Mouse (Mus musculus) heart, adult 2 months (tissue): ENCODE measurements at regions not wholly inside any gene's neighbourhood (a gene's known extent, or its start where the extent isn't known, plus 50 kb on each side); places are given as distances from the start of the nearest gene placed in this dataset.

Source experiments
- DNase-seq, 2 experiments: peaks; one replicate each; pipeline ENCODE4 v3.0.0; 2021
- H3K27ac ChIP-seq: fragments of 200-600 bp; 2 replicates; pipeline ENCODE4 v1.8.1; 2022
- H3K27me3 ChIP-seq: fragments of 200-500 bp; 2 replicates; pipeline ENCODE4 v1.6.1; 2012; ENCODE audit warnings: mild to moderate bottlenecking, low read length, inconsistent platforms, mixed read lengths; ENCODE audit not compliant: control insufficient read depth, insufficient read depth
- H3K36me3 ChIP-seq: fragments of 200-500 bp; 2 replicates; pipeline ENCODE4 v1.6.1; 2012; ENCODE audit warnings: low read length, inconsistent platforms; ENCODE audit not compliant: control insufficient read depth, insufficient read depth
- H3K4me1 ChIP-seq: fragments of 200-500 bp; 2 replicates; pipeline ENCODE4 v1.6.1; 2011; ENCODE audit warnings: low read length; ENCODE audit not compliant: control insufficient read depth, insufficient read depth
- H3K4me3 ChIP-seq: fragments of 200-600 bp; 2 replicates; pipeline ENCODE4 v1.8.1; 2022
- H3K79me2 ChIP-seq: fragments of 200-500 bp; replicated peaks from 2 replicates; pipeline ENCODE4 v1.6.1; 2012; ENCODE audit warnings: mild to moderate bottlenecking, inconsistent platforms, low read length, moderate library complexity, mixed read lengths; ENCODE audit not compliant: control insufficient read depth, insufficient read depth
- H3K9ac ChIP-seq: fragments of 200-500 bp; 2 replicates; pipeline ENCODE4 v1.6.1; 2012; ENCODE audit warnings: low read depth, mild to moderate bottlenecking, control low read depth, inconsistent platforms, low read length, mixed read lengths
- CTCF ChIP-seq: fragments of 200-600 bp; IDR thresholded peaks from 2 replicates; pipeline ENCODE4 v1.8.1; 2022; ENCODE audit warnings: antibody characterized with exemption, mild to moderate bottlenecking, moderate library complexity
- EP300 ChIP-seq: fragments of 200-500 bp; IDR thresholded peaks from 2 replicates; pipeline ENCODE4 v1.6.1; 2011; ENCODE audit warnings: low read depth, low read length, control low read depth; ENCODE audit not compliant: insufficient read depth
- POLR2A ChIP-seq: fragments of 200-500 bp; IDR thresholded peaks from 2 replicates; pipeline ENCODE4 v1.6.1; 2011; ENCODE audit warnings: mild to moderate bottlenecking, low read depth, low read length, control low read depth; ENCODE audit not compliant: insufficient read depth
- WGBS: fragments of 180-500 bp; shearing (Covaris S2); methylation state at CpG from one replicate; pipeline ENCODE4 v1.1.7; 2018; 5-methylcytosine and 5-hydroxymethylcytosine counted together
- intact Hi-C: fragments of 180-260 bp; cut with DNase I; formaldehyde crosslinking; loops from one replicate; pipeline ENCODE4 v1.15.1; 2025

- WGBS: 53% methylated on average over 2 of the region's 2 CpGs
- intact Hi-C loops: no loop called here
- TF ChIP-seq POLR2A (no peak), CTCF (peak; percentile 34; the same call in 1 of the 2 replicates), EP300 (no peak)
Measured at GRCm38 (mm10) chr4:131366006-131366405, 421.8 kb downstream of the Matn1 start.

DNA sequence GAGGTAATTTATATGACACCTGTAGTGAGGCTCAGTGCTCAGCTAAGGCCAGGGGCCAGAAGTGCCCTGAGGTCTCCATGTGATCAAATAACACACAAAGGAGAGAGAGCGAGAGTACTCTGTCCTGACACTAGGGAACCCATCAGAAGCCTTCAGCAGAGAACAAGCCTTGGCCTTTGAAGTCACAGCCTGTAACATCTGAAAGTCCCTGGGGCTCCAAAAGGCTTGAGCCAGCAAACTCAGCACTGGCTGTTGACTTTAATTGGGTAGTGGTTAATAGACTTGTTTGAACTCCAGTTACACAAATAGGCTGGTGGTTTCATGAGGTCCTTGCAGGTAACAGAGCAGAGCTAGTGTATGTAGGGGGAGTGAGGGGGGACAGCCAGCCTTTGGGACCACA is 422.5 kb downstream of the Matn1 start:
- no peaks in the 10 kb centered on the region for H3K36me3 ChIP-seq
- H3K9ac ChIP-seq: no peak overlapping the region
- no peaks in the 10 kb centered on the region; the same call in 1 of the 2 replicates for H3K4me1 ChIP-seq
- H3K27me3 ChIP-seq: no peaks in the 10 kb centered on the region
- no peaks in the 10 kb centered on the region for H3K79me2 ChIP-seq
- 93% methylated on average over 1 of the region's 1 CpGs for WGBS
- H3K4me3 ChIP-seq: no peak overlapping the region
- H3K27ac ChIP-seq: no peak overlapping the region
- no peak for DNase-seq
- TF ChIP-seq POLR2A: no peak
- TF ChIP-seq EP300: no peak
- TF ChIP-seq CTCF: no peak
- intact Hi-C loops: no loop called here

More at GRCm38 (mm10) chr4:131366006-131366405, 421.8 kb downstream of the Matn1 start:
- Histone ChIP-seq H3K4me1 (no peaks in the 10 kb centered on the region; the same call in 1 of the 2 replicates), H3K4me3 (no peak overlapping the region), H3K27me3 (no peaks in the 10 kb centered on the region), H3K36me3 (no peaks in the 10 kb centered on the region), H3K79me2 (no peaks in the 10 kb centered on the region), H3K27ac (no peak overlapping the region), H3K9ac (no peak overlapping the region)
- no peak for DNase-seq

DNA sequence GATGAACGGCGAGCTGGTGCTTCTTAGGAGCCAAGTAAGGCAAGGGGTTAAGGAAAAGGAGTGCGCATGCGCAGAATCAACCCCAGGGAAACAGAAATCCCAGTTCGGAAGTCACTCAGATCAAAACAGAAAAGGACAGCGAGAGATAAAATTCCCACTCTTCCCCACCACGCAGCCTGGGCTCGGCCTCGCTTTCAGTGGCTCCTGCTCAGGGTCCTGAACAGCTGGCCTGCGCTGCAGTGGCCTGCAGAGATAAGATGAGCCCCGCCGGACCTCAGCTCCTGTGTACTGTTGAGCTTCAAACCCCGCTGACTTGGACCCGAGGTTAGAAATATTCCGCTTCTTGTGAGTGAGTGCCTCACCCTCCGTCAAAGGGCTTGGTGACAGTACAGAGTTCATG is 428.3 kb downstream of the Matn1 start:
- no peaks in the 10 kb centered on the region for H3K79me2 ChIP-seq
- no peaks in the 10 kb centered on the region for H3K36me3 ChIP-seq
- 33% methylated on average over 16 of the region's 16 CpGs for WGBS
- no peak overlapping the region for H3K27ac ChIP-seq
- TF ChIP-seq EP300: no peak
- no peak for TF ChIP-seq POLR2A
- TF ChIP-seq CTCF: no peak
- H3K27me3 ChIP-seq: no peaks in the 10 kb centered on the region; the same call in 1 of the 2 replicates
- no peak overlapping the region for H3K4me3 ChIP-seq
- no peaks in the 10 kb centered on the region for H3K4me1 ChIP-seq
- intact Hi-C loops: no loop called here
- peak; percentile 9 to 26 for DNase-seq
- H3K9ac ChIP-seq: no peak overlapping the region

- no peak overlapping the region for H3K27ac ChIP-seq
- intact Hi-C loops: no loop called here
- no peak overlapping the region for H3K9ac ChIP-seq
- WGBS: 33% methylated on average over 3 of the region's 3 CpGs
- DNase-seq: no peak
- H3K4me1 ChIP-seq: no peaks in the 10 kb centered on the region
- H3K79me2 ChIP-seq: no peaks in the 10 kb centered on the region
- H3K4me3 ChIP-seq: no peak overlapping the region
- no peaks in the 10 kb centered on the region; the same call in 1 of the 2 replicates for H3K27me3 ChIP-seq
- TF ChIP-seq CTCF: no peak
- TF ChIP-seq EP300: no peak
- TF ChIP-seq POLR2A: no peak
- H3K36me3 ChIP-seq: no peaks in the 10 kb centered on the region
Measured at GRCm38 (mm10) chr4:131373172-131373571, 429.0 kb downstream of the Matn1 start.

GRCm38 (mm10) chr4:131374527-131375290 is 430.5 kb downstream of the Matn1 start:
- Histone ChIP-seq H3K79me2 (no peaks in the 10 kb centered on the region), H3K4me1 (no peaks in the 10 kb centered on the region), H3K27me3 (no peaks in the 10 kb centered on the region; the same call in 1 of the 2 replicates), H3K36me3 (no peaks in the 10 kb centered on the region), H3K27ac (no peak overlapping the region), H3K4me3 (no peak overlapping the region), H3K9ac (no peak overlapping the region)
- TF ChIP-seq POLR2A: no peak
- peak; percentile 63 for TF ChIP-seq CTCF
- 82% methylated on average over 6 of the region's 6 CpGs for WGBS
- intact Hi-C loops: no loop called here
- no peak for DNase-seq

DNA sequence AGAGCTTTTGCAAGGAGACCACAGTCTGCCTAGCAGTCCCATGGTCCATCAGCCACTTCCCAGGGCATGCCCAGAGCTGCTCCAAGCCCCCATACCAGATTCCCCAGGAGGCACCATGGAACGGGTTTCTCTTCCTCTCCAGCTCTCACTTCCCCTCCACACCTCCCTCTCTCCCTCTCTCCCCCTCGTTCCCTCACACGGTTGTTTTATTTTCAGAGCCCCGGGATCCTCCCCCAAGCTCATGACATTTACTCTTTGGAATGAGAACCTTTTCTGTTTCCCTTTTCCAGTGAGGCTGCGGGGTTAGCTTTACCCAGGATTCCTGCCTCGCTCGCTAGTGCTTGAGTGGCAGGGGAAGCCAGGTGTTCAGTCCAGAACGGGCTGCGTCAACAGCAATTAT is 436.9 kb downstream of the Matn1 start:
- Histone ChIP-seq H3K27me3 (no peaks in the 10 kb centered on the region), H3K36me3 (no peaks in the 10 kb centered on the region), H3K79me2 (no peaks in the 10 kb centered on the region), H3K4me3 (no peak overlapping the region), H3K27ac (no peak overlapping the region), H3K9ac (no peak overlapping the region), H3K4me1 (no peaks in the 10 kb centered on the region)
- 23% methylated on average over 9 of the region's 9 CpGs for WGBS
- intact Hi-C loops: no loop called here
- DNase-seq: no peak
- TF ChIP-seq POLR2A (no peak), CTCF (no peak), EP300 (no peak)
